Mouse (Mus musculus): ENCODE data around the gene Pdgfb. TPM values are rescaled to one million over a fixed set of nuclear protein-coding genes. Genes with fewer than 3 reads are reported as not detected.

The Pdgfb gene
- total and polyA plus RNA-seq, 3 experiments, result 0.23 to 0.72 TPM; not detected in 1

DNA sequence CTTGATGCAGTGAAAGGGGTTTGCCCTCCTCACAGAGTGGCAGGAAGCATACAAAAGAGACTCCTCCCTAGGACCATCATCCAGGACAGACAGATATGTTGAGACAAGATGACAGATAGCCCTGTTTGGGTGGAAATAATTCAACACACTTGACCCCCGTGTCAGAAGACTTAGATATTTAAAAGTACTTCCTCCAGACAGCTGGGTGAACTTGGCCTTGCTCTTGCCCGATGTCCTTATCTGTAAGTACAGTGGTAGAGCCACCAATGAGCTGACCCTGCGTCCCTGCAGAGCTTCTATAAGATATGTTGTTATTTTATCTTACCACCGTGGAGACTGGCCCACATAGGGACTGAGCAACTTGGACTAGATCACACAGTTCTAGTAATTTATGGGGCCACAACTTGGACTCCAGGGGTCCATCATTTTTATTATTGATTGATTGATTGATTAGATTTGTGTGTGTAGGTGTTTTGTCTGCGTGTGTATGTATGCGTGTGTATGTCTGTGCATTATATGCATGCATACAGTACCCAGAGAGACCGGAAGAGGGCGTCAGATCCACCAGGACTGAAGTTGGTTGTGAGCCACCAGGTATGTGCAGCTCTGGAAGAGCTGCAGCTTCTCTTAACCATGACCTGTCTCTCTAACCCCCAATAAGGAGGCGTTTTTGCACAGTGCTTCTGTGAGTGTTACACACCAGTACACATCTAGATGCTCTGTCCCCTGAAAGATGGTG is 2.0 kb upstream of the Pdgfb start:
- H3K36me3 ChIP-seq (ENCODE audit: control insufficient read depth in 1 of 2, insufficient read depth in 2 of 2, low read length in 2 of 2), result peaks cover 0 to 5% of the 10 kb centered on the region in 2 experiments; a peak in 1 of 4 replicates
- H3K27me3 ChIP-seq (ENCODE audit: control insufficient read depth in 1 of 2, insufficient read depth in 2 of 2, low read length in 2 of 2), result peaks cover 2 to 7% of the 10 kb centered on the region in 2 experiments; a peak in 3 of 4 replicates
- DNase-seq (ENCODE audit: low read depth, low spot score), result peak; percentile 58
- H3K27ac ChIP-seq (ENCODE audit: control insufficient read depth, low read depth, low read length), result no peak overlapping the region
- H3K4me3 ChIP-seq (ENCODE audit: control insufficient read depth in 1 of 2, insufficient read depth in 1 of 2, low read depth in 2 of 2, low read length in 2 of 2), result no peak overlapping the region
- no peak overlapping the region for H3K9ac ChIP-seq (ENCODE audit: control insufficient read depth, low read depth, low read length, poor library complexity, severe bottlenecking)
- TF ChIP-seq GABPA (IDR thresholded peaks at IDR 0.05; ENCODE audit: low read depth, low read length) (no peak), POLR2AphosphoS5 (IDR thresholded peaks at IDR 0.05; ENCODE audit: borderline replicate concordance, low read depth, low read length) (no peak), ZMIZ1 (IDR thresholded peaks at IDR 0.05; ENCODE audit: low read depth, low read length) (no peak), EP300 (IDR thresholded peaks at IDR 0.05; ENCODE audit: low read depth in 1 of 2, low read length in 2 of 2) (peak; percentile 64 to 65), MXI1 (IDR thresholded peaks at IDR 0.05; ENCODE audit: low read depth, low read length) (0 out of 2 replicates have a peak, but pooled peaks have one; percentile 55), NRF1 (IDR thresholded peaks at IDR 0.05; ENCODE audit: insufficient read depth, low read depth, low read length, poor library complexity, severe bottlenecking) (no peak), USF1 (IDR thresholded peaks at IDR 0.05; ENCODE audit: low read depth, low read length) (no peak), CTCF (IDR thresholded peaks at IDR 0.05 in 2 of 3, conservative IDR thresholded peaks at IDR 0.05 in 1 of 3; ENCODE audit: control insufficient read depth in 1 of 3, insufficient read depth in 1 of 3, low read depth in 2 of 3, low read length in 3 of 3, poor library complexity in 1 of 3, severe bottlenecking in 1 of 3) (peak in 2 of 3 experiments; percentile 6 to 33; a peak in 2 of 6 replicates), MAZ (IDR thresholded peaks at IDR 0.05; ENCODE audit: low read depth, low read length) (no peak), GATA1 (IDR thresholded peaks at IDR 0.05; ENCODE audit: low read depth, low read length) (peak; percentile 67), ZNF384 (IDR thresholded peaks at IDR 0.05; ENCODE audit: low read depth, low read length) (no peak), TAL1 (IDR thresholded peaks at IDR 0.05; ENCODE audit: low read length) (peak; percentile 42; the same call in 1 of the 2 replicates), TCF12 (IDR thresholded peaks at IDR 0.05; ENCODE audit: low read depth, low read length) (peak; percentile 83), JUND (IDR thresholded peaks at IDR 0.05; ENCODE audit: low read depth, low read length) (no peak), CHD1 (IDR thresholded peaks at IDR 0.05; ENCODE audit: low read depth, low read length) (no peak), POLR2A (IDR thresholded peaks at IDR 0.05; ENCODE audit: control insufficient read depth in 1 of 2, insufficient read depth in 1 of 2, low read depth in 1 of 2, low read length in 2 of 2, poor library complexity in 1 of 2) (no peak), SMC3 (IDR thresholded peaks at IDR 0.05; ENCODE audit: low read depth, low read length) (no peak), SIN3A (IDR thresholded peaks at IDR 0.05; ENCODE audit: low read length) (0 out of 2 replicates have a peak, but pooled peaks have one; percentile 40), CHD2 (IDR thresholded peaks at IDR 0.05; ENCODE audit: low read length) (no peak), MYC (IDR thresholded peaks at IDR 0.05; ENCODE audit: low read depth, low read length) (0 out of 2 replicates have a peak, but pooled peaks have one; percentile 26), BHLHE40 (IDR thresholded peaks at IDR 0.05; ENCODE audit: borderline replicate concordance, low read depth, low read length) (no peak), ZC3H11A (IDR thresholded peaks at IDR 0.05; ENCODE audit: low read depth, low read length) (no peak), UBTF (IDR thresholded peaks at IDR 0.05; ENCODE audit: borderline replicate concordance, insufficient read depth, low read depth, low read length) (no peak), KAT2A (conservative IDR thresholded peaks at IDR 0.05; ENCODE audit: low read depth, low read length) (no peak), TBP (IDR thresholded peaks at IDR 0.05; ENCODE audit: low read depth, low read length) (no peak), POLR2AphosphoS2 (IDR thresholded peaks at IDR 0.05; ENCODE audit: low read length) (no peak), RCOR1 (IDR thresholded peaks at IDR 0.05; ENCODE audit: low read depth, low read length) (0 out of 2 replicates have a peak, but pooled peaks have one; percentile 45), MAX (IDR thresholded peaks at IDR 0.05; ENCODE audit: low read length) (no peak), HCFC1 (IDR thresholded peaks at IDR 0.05; ENCODE audit: low read depth, low read length) (no peak), MAFK (IDR thresholded peaks at IDR 0.05; ENCODE audit: borderline replicate concordance, low read depth, low read length) (no peak), ETS1 (IDR thresholded peaks at IDR 0.05; ENCODE audit: low read depth, low read length) (peak; percentile 76), MEF2A (IDR thresholded peaks at IDR 0.05; ENCODE audit: extremely low read depth, insufficient replicate concordance, low read depth, low read length, poor library complexity, severe bottlenecking) (no peak), RAD21 (IDR thresholded peaks at IDR 0.05; ENCODE audit: low read depth, low read length) (no peak)
- H3K79me2 ChIP-seq (ENCODE audit: control insufficient read depth, insufficient read depth, low read length, poor library complexity), result no peaks in the 10 kb centered on the region
- peaks cover 0 to 19% of the 10 kb centered on the region in 2 experiments; a peak in 2 of 4 replicates for H3K4me1 ChIP-seq (ENCODE audit: control insufficient read depth in 1 of 2, insufficient read depth in 2 of 2, low read length in 2 of 2)
- no peaks in the 10 kb centered on the region for H3K9me3 ChIP-seq (replicated peaks; ENCODE audit: insufficient read depth, low read length)

Data from MEL (cell line).